Mouse (Mus musculus): ENCODE data around the gene Yipf1.

- TF ChIP-seq CTCF (IDR thresholded peaks at IDR 0.05; ENCODE audit: control insufficient read depth, insufficient read depth, insufficient replicate concordance, low read depth, low read length) (no peak), POLR2A (IDR thresholded peaks at IDR 0.05; ENCODE audit: control insufficient read depth, low read depth, low read length) (no peak)
These were observed 37.2 kb downstream of the Yipf1 start for GRCm38 (mm10) chr4:107351368-107351767.

Measured in testis, adult 2 months (tissue).